Mouse (Mus musculus) liver, embryonic 16.5 days (tissue): ENCODE results near the gene Gm49416. TPM values are rescaled to one million over a fixed set of nuclear protein-coding genes. Genes with fewer than 3 reads are reported as not detected.
A peak's percentile ranks its signal among the peaks of the same experiment; 100 is the strongest.

Source experiments
- ATAC-seq: fragments of 200-750 bp; cut with Nextera tagmentation; 2 replicates; pipeline ENCODE4 v1.8.0; 2017; ENCODE audit warnings: low read depth, mild to moderate bottlenecking, moderate number of reproducible peaks, moderate library complexity
- H3K27ac ChIP-seq: fragments of 300-500 bp; sonication (generic); 2 replicates; pipeline ENCODE4 v1.5.1; 2014; ENCODE audit warnings: mild to moderate bottlenecking, low read length
- H3K27me3 ChIP-seq: fragments of 300-500 bp; sonication (generic); 2 replicates; pipeline ENCODE4 v1.6.1; 2014; ENCODE audit warnings: low read depth, low read length, mixed read lengths; ENCODE audit not compliant: control insufficient read depth, insufficient read depth
- H3K36me3 ChIP-seq: fragments of 300-500 bp; sonication (generic); 2 replicates; pipeline ENCODE4 v1.6.1; 2014; ENCODE audit warnings: mild to moderate bottlenecking; ENCODE audit not compliant: control insufficient read depth, insufficient read depth
- H3K4me1 ChIP-seq: fragments of 300-500 bp; sonication (generic); 2 replicates; pipeline ENCODE4 v1.6.1; 2014; ENCODE audit warnings: low read depth, low read length, mixed read lengths; ENCODE audit not compliant: control insufficient read depth
- H3K4me2 ChIP-seq: fragments of 300-500 bp; sonication (generic); 2 replicates; pipeline ENCODE4 v1.6.1; 2014; ENCODE audit warnings: low read depth, low read length, mixed read lengths
- H3K4me3 ChIP-seq: fragments of 300-500 bp; sonication (generic); 2 replicates; pipeline ENCODE4 v1.5.1; 2014; ENCODE audit warnings: low read depth, mild to moderate bottlenecking, low read length
- H3K9ac ChIP-seq: fragments of 300-500 bp; sonication (generic); 2 replicates; pipeline ENCODE4 v1.6.1; 2014; ENCODE audit warnings: low read depth, low read length
- H3K9me3 ChIP-seq: fragments of 300-500 bp; sonication (generic); replicated peaks from 2 replicates; pipeline ENCODE4 v1.6.1; 2016; ENCODE audit warnings: low read length; ENCODE audit not compliant: control insufficient read depth
- WGBS: fragments of 180-500 bp; shearing (Covaris S2); extraction: QIAGEN DNeasy Blood & Tissue Kit; methylation state at CpG from one replicate; pipeline ENCODE4 v1.1.7; 2014; ENCODE audit not compliant: insufficient replicate concordance; 5-methylcytosine and 5-hydroxymethylcytosine counted together
- polyA plus RNA-seq: library from polyadenylated mRNA; unstranded; fragments of >200 nt; fragmentation: Nextera tagmentation; extraction: Ambion mirVana; gene quantifications from 2 replicates; pipeline ENCODE4 v1.2.1, GENCODE M21; 2015

Gene Gm49416
- polyA plus RNA-seq, 1 experiment from 2014 or later, result not detected

DNA sequence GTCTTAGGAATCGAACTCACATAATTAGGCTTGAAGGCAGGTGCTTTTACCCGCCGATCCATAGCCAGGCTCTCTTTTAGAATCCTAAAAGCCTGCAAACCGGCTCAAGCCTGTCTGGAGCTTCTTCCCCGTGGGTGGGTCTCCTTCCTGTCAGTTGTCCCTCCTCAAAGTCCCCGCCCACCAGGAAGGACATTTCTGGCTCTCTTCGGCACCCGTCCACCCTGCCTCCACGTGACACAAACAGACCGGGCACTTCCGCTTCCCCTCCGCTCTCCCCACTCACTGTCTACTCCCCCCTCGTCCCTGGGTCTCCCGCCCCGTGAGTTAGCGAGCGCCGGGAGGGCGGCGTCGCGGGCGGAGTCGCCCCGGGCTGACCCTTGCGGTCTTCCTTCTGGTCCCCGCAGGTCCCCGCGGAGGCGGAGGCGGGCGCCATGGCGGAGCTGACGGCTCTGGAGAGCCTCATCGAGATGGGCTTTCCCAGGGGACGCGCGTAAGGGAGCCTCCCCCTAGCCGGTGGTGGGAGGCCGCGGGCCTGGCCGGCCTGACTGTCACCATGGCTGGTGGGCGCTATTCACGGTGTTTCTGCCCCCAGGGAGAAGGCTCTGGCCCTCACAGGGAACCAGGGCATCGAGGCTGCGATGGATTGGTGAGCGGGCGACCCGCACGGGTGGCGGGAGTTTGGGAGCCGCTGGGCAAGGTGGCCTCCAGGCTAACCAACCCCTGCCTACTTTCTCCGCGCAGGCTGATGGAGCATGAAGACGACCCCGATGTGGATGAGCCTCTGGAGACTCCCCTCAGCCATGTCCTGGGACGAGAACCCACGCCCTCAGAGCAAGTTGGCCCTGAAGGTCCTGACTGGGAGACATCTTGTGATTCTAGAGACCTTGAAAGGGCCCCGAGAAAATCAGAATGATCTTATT, 17.2 kb upstream of the Gm49416 start, which contains the start of gene Ubxn1:
Gene Ubxn1, plus strand, starts transcription at position 230 of the 920 bp plus-strand sequence.
- Histone ChIP-seq H3K9ac (peak within 1 kb of the TSS; percentile 98), H3K4me2 (peak within 1 kb of the TSS; percentile 89), H3K4me1 (peaks cover 19% of the 10 kb centered on the region), H3K36me3 (peaks cover 26% of the 10 kb centered on the region), H3K4me3 (peak within 1 kb of the TSS; percentile 97), H3K27ac (peak within 1 kb of the TSS; percentile 88), H3K27me3 (no peaks in the 10 kb centered on the region), H3K9me3 (no peaks in the 10 kb centered on the region)
- under 1% methylated on average over 59 of the region's 59 CpGs for WGBS
- ATAC-seq, result peak; percentile 98

DNA sequence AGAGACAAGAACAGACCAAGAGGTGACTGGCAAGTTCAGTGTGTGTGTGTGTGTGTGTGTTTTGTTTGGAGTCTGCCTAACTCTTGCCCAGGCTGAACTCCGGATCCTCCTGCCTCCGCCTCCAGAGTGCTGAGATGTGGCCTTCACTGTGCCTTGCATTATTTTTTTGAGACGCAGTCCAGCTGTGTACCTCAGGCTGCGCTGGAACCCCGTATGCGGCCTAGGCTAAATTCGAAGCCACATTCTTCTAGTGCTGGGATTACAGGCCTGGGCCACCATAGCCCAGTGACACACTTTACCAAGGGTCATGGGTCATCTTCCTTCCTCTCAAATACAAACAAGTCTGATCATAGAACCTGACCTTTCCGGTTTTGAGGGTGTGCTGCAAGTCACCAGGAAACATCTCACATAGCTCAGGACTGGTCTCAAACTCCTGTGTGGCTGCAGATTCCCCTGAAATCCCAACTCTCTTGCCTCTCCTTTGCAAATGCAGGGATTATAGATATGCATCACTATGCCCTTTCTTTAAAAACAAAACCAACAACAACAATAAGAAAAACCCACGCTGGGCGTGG, 16.4 kb upstream of the Gm49416 start:
- H3K9ac ChIP-seq, result peak overlapping the region; percentile 98
- no peaks in the 10 kb centered on the region for H3K27me3 ChIP-seq
- ATAC-seq, result no peak
- 64% methylated on average over 10 of the region's 10 CpGs for WGBS
- H3K36me3 ChIP-seq, result peaks cover 31% of the 10 kb centered on the region
- peak overlapping the region; percentile 89 for H3K4me2 ChIP-seq
- H3K9me3 ChIP-seq, result no peaks in the 10 kb centered on the region
- peak overlapping the region; percentile 97 for H3K4me3 ChIP-seq
- H3K27ac ChIP-seq, result peak overlapping the region; percentile 88
- peaks cover 19% of the 10 kb centered on the region for H3K4me1 ChIP-seq

DNA sequence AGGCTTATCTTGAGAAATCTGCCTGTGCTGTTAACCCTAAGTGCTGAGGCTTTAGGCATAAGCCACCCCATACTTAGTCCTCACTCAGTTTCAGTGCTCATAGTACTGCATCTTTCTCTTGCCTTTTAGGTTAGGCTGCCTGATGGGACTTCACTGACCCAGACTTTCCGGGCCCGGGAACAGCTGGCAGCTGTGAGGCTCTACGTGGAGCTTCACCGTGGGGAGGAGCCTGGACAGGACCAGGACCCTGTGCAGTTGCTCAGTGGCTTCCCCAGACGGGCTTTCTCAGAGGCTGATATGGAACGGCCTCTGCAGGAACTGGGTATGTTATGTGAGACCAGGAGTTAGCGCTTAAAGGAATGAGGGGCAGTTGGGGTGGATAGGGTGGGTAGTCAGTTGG, 13.7 kb upstream of the Gm49416 start:
- no peaks in the 10 kb centered on the region for H3K9me3 ChIP-seq
- H3K27me3 ChIP-seq, result no peaks in the 10 kb centered on the region
- H3K9ac ChIP-seq, result no peak overlapping the region
- peaks cover 28% of the 10 kb centered on the region for H3K4me1 ChIP-seq
- H3K4me3 ChIP-seq, result no peak overlapping the region
- WGBS, result 80% methylated on average over 7 of the region's 7 CpGs
- H3K36me3 ChIP-seq, result peaks cover 31% of the 10 kb centered on the region
- ATAC-seq, result no peak
- no peak overlapping the region for H3K4me2 ChIP-seq
- no peak overlapping the region for H3K27ac ChIP-seq

DNA sequence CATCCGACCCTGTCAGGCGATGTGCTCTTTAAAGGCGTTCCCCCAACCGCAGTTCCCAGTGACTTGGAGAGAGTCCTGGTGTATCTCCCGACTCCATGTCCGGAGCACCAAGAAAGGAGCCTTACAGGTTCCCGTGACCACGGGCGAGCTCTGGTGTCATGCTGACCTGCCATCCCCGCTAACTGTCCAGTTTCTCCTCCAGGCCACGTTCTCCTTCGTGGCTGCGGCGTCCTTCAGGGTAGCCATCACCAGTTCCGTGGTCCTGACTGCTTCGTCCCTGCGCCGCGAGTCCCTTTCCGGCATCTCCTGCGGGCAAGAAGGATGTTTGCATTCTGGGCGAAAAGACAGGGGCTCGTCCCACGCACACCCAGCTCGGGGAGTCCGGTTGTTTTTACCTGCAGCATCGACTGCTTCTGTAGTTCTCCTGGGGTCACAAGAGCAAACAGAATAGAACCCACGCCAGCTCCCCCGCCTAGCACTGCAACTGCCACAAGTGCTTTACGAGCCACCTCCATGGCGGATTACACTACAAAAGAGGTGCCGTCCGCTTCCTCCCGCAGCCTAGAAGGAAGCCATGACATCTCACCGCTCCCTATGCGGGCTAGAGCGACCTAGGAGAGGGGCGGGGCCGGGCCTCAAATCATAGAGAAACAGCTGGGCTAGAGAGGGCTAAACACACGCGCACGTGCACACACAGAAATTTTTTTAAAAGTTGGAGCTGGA, 8.3 kb upstream of the Gm49416 start, which contains the start of gene Uqcc3:
Gene Uqcc3, minus strand, starts transcription at position 613 of the 723 bp plus-strand sequence.
- Histone ChIP-seq H3K36me3 (peaks cover 14% of the 10 kb centered on the region), H3K9ac (peak within 1 kb of the TSS; percentile 93), H3K9me3 (no peaks in the 10 kb centered on the region), H3K4me3 (peak within 1 kb of the TSS; percentile 89), H3K27ac (peak within 1 kb of the TSS; percentile 81), H3K4me1 (peaks cover 13% of the 10 kb centered on the region), H3K4me2 (peak within 1 kb of the TSS; percentile 87), H3K27me3 (no peaks in the 10 kb centered on the region)
- ATAC-seq, result peak; percentile 98
- under 1% methylated on average over 42 of the region's 42 CpGs for WGBS

DNA sequence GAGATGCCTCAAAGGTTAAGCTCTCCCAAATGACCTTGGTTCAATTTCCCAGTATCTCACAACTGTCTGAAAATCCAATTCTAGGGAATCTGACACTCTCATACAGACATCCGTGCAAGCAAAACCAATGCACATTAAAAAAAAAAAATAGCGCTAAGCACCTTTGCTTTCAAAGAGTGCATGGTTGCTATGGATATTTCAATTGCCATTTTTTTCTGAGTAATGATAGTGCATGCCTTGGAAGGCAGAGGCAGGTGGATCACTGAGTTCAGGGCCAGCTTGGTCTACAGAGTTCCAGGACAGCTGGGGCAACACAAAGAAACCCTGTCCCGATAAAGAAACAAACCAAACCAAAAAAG, 7.7 kb upstream of the Gm49416 start:
- no peaks in the 10 kb centered on the region for H3K9me3 ChIP-seq
- H3K4me2 ChIP-seq, result peak overlapping the region; percentile 87
- WGBS, result 7% methylated on average over 3 of the region's 3 CpGs
- ATAC-seq, result no peak
- peaks cover 10% of the 10 kb centered on the region for H3K36me3 ChIP-seq
- H3K9ac ChIP-seq, result peak overlapping the region; percentile 93
- H3K27me3 ChIP-seq, result no peaks in the 10 kb centered on the region
- peak overlapping the region; percentile 89 for H3K4me3 ChIP-seq
- peaks cover 13% of the 10 kb centered on the region for H3K4me1 ChIP-seq
- peak overlapping the region; percentile 81; the same call in 1 of the 2 replicates for H3K27ac ChIP-seq

DNA sequence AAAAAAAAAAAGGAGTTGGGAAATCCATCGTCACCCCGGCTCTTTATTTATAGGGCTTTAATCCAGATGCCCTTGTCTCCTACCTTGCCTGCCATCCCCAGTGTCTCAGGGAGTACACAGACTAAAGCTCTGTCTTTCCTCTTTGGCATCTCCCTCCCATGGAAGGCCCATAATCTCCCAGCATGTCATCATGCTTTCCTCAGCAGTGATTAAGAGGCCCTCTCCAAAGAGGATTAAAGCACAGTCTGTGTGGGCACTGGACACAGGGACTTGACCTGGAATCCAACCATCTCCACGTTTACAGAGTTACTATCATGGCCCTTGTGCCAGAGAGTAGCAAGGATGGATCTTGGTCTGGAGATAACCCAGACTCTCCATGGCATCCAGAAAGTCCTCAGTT, 5.1 kb upstream of the Gm49416 start, which contains the start of the genes Lbhd1 and Gm49403:
Gene Lbhd1, plus strand, starts transcription at position 117 of the 400 bp plus-strand sequence.
Gene Gm49403, plus strand, starts transcription at position 315 of the 400 bp plus-strand sequence.
- Histone ChIP-seq H3K9me3 (no peaks in the 10 kb centered on the region), H3K27ac (no peak within 1 kb of the TSS), H3K4me3 (no peak within 1 kb of the TSS), H3K4me1 (peaks cover 18% of the 10 kb centered on the region), H3K27me3 (no peaks in the 10 kb centered on the region), H3K4me2 (no peak within 1 kb of the TSS), H3K36me3 (no peaks in the 10 kb centered on the region), H3K9ac (no peak within 1 kb of the TSS)
- no peak for ATAC-seq
- 68% methylated on average over 3 of the region's 3 CpGs for whole genome bisulfite sequencing

DNA sequence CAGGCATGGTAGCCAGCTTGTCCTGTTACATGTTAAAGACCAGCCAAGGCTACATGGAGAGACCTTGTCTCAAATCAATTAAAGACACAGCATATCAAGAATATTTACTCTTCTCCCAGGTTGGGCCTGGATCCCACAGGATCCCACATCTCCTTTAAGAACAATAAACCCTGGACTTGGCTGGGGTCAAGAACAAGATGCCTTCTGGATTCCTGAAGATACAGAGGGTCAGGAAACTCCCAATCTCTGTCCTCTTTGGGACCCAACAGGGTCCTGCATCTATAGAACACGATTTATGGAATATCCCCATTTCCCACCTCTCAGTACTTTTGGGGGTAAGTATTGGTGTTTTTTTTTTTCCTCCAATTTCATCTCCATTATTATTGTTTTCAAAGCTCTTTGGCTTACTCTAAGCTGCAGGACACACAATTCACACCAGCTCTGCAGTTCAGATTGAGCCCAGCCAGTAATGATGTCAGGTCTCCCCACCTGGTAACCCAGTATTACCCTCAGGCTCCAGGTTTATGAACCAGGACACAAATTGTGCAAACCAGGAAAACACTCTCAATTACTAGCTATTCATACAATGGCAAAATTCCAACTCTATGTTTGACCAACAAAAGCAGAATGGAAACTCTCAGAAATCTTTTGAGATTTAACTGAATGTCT, 1.7 kb upstream of the Gm49416 start:
- Histone ChIP-seq H3K4me1 (peaks cover 12% of the 10 kb centered on the region), H3K9ac (no peak overlapping the region), H3K4me3 (peak overlapping the region; percentile 86; the same call in 1 of the 2 replicates), H3K27me3 (no peaks in the 10 kb centered on the region), H3K4me2 (peak overlapping the region; percentile 84), H3K9me3 (no peaks in the 10 kb centered on the region), H3K36me3 (no peaks in the 10 kb centered on the region), H3K27ac (no peak overlapping the region)
- WGBS, result 38% methylated on average over 1 of the region's 1 CpGs
- ATAC-seq, result no peak
